Mouse (Mus musculus) urinary bladder, postnatal 25 days (tissue): ENCODE data around the gene Cisd1.
A peak's percentile ranks its signal among the peaks of the same experiment; 100 is the strongest.

Source experiments
- DNase-seq: peaks from one replicate; pipeline ENCODE4 v3.0.0; 2022; ENCODE audit warnings: low spot score

Gene Cisd1

GRCm38 (mm10) chr10:71348637-71349280 is 4.0 kb upstream of the Cisd1 start:
- DNase-seq = no peak

DNA sequence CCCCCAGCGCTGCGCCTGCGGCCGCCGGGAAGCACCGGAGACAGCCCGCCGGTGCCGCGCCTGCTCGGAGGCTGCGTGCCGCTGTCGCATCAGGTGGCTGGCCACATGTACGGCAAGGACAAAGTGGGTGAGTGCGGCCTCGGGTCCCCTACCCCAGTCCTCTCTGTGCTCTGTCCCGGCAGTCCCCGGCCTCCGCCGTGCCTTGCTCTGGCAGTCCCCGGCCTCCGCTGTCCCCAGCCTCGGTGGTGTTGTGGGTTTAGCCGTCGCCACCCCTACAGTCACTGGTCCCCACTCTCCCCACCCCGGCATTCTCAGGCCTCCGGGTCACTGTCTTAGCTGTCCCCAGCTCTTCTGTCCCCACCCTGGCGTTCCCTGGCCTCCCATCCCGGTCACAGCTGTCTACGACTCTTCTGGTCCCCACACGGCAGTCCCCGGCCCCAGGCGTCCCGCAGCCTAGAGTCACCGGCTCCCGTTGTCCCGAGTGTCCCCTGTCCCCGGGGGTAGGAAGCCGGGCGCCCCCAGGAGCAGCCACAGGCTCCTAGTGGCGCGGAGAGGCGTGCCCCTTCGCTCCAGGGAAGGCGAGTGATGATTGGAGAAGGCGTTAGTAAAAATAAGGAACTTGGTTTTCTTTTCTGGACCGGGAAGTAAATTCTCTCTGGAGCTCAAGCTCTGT is 3.3 kb upstream of the Cisd1 start:
- peak; percentile 33 for DNase-seq

- DNase-seq = peak; percentile 100
Measured at GRCm38 (mm10) chr10:71347509-71347949, 2.8 kb upstream of the Cisd1 start, which contains the start of gene Ipmk. Gene Ipmk (plus strand): TSS chr10:71347763.

DNA sequence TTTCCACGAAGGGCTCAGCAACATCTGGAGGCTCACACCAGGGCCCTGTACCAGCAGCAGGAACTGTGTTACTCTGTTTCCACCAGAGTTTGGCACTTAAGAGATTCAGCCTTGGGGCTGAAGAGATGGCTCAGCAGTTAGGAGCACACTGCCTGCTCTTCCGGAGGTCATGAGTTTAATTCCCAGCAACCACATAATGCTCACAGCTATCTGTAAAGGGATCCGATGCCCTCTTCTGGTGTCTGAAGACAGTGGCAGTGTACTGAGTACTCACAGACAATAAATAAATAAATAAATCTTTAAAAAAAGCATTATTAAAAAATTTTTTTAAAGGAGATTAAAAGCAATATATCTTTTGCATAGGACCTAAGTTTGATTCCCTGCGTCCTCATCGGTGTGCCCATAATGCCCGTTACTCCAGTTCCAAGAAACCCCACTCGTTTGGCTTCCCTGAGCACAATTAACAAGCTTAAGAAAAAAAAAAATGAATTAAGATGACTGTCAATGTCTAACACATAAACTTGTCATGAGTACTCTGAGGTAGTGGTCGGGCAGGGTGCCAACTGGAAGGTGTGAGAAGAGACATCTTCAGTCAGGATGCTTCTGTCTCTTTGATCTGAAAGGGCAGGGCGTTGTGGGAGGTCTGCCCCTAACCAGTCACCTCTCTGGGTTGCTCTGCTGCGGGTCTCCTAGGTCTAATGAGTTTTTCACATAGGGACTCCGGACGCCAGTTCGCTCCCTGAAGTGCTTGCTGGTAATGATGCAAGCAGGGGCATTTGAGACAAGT is 2.2 kb upstream of the Cisd1 start:
- DNase-seq = no peak

GRCm38 (mm10) chr10:71346106-71346505 is 1.4 kb upstream of the Cisd1 start:
- DNase-seq = no peak

GRCm38 (mm10) chr10:71343567-71344265 is 1.0 kb downstream of the Cisd1 start:
- DNase-seq = no peak

DNA sequence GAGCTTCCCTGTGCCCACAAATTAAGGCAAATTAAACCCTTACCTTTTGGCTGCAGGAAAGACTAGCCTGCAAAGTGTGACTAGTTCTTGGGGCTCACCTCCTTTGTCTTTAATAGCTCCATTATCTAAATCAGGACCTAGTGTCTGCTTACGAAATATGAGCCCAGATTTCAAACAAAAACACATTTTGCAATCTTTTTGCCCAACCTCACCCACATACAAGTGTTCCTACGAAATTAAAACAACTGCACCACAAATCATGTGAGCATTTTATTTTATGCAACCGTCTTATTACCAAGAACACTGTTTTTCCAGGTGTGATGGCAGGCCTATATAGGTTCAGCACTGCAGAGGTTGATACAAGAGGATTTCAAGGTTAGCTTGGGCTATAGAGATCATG is 1.6 kb downstream of the Cisd1 start:
- no peak for DNase-seq

GRCm38 (mm10) chr10:71342030-71342805 is 2.5 kb downstream of the Cisd1 start:
- no peak for DNase-seq

- DNase-seq = no peak
Measured at GRCm38 (mm10) chr10:71341290-71341689, 3.5 kb downstream of the Cisd1 start.

DNA sequence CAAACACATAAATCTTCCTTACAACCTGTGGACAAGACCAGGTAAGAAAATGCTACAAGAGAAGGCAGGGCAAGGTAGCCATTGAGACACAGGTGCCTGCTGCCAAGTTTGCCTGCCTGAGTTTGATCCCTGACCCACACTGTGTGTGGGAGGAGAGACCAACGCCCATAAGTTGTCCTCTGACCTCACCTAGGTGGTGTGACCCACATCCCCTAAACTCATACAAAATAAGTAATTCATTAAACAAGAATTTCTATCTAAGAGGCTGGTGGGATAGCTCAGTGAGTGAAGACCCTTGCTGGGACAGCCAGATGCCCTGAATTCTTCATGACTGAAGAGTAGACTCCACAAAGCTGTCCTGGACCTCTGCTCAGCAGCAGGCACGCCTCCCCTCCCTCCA is 4.6 kb downstream of the Cisd1 start:
- DNase-seq = no peak

DNA sequence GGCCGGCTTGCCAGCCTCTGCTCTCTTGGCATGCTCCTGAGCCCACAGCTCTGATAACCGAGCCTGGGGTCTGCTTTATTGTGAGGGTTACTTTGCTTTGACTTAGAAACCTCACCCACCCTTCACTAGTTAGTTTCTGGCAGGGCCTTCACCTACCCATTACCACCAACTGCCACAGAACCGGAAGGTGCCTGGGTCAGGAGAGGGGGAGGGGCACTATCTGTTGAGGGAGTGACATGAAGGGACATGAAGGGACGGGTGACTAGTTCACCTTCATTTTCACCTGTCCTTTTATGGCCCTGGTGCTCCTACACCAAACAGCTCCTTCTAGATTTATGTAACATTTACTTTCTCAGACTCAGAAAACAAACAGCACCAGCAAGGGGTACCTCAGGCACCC is 5.3 kb downstream of the Cisd1 start:
- DNase-seq = no peak

DNA sequence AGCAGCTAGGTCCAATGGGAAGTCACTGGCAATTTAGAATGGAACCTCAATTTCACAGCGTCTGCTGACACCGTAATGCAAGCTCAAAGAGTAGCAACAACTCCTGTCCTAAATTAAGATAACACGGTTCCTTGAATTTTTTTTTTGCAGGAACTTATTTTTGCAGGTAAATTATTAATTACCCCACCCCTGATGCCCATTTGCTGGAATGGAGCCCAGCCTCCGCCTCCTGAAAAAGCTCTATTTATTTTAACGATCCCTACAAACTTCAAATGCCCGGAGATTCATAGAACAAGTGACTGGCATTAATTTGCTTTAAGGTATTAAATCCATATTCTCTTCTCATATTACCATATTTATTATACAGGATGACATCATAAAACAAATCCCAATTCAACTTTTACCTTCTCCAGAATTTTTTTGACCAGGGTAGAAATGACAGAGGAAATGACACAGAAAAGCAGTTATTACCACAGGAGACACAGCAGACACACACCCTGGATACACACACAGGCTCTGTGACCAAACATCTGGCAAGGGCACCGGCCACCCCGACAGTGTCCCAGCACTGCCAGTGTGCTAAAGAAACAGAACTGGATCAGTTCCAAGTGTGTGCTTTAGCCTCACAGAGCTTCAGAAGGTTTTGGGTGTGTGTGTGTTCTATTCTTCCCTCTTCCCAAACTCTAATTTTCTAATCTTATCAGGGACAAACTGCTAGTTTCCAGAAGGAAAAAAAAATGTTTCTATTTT is 6.4 kb downstream of the Cisd1 start:
- no peak for DNase-seq

DNA sequence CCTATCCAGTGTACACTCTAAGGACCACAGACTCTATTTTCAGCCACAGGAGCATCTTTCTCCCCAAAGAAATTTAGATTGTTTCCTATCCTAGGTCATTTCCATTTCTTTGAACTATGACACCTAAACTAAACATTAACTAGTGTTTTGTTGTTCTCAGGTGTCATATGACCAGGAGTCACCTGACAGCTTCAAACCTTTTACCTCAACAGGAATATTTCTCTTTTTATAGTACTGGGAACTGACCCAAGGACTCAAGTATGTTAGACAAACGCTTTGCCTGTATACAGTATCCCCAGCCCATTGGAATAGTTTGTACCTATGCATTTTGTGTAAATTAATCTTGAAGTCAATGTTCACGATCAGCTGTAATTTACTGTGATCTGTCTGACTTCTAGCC is 7.0 kb downstream of the Cisd1 start:
- no peak for DNase-seq

DNA sequence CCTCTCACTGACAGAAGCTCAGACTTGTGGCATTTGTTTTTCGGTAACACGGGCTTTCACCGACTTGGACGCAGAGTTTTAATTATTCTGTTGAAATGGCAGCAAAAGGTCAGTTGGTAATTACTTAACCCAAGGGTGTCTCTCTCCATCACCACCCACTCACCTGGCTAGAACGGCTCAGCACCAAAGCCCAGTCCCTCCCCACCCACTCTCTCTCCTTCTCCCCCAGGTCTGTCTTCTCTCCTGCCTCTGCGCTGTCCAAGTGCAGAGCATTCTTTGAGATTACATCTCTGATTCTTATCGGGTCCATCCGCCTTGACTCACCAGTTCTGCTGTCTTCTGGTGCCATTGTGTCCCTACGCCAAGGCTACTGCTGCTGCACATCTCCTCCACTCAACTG is 11.9 kb downstream of the Cisd1 start:
- DNase-seq = no peak

- DNase-seq = no peak
Measured at GRCm38 (mm10) chr10:71332376-71332775, 12.4 kb downstream of the Cisd1 start.

DNA sequence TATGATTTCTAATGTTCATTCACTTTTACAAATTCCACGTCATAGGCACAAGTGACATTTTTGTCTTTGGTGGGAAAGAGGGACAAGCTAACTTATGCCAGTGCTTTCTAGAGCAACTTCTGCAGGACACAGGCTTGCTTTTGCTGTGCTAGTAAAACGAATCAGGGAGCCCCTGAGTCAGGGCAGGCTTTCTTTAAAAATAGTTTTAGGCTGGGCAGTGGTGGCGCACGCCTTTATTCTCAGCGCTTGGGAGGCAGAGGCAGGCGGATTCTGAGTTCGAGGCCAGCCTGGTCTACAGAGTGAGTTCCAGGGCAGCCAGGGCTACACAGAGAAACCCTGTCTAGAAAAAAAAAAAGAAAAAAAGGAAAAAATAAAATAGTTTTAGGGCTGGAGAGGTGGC is 12.8 kb downstream of the Cisd1 start:
- DNase-seq = no peak

- DNase-seq = no peak
Measured at GRCm38 (mm10) chr10:71330070-71330469, 14.7 kb downstream of the Cisd1 start.

DNA sequence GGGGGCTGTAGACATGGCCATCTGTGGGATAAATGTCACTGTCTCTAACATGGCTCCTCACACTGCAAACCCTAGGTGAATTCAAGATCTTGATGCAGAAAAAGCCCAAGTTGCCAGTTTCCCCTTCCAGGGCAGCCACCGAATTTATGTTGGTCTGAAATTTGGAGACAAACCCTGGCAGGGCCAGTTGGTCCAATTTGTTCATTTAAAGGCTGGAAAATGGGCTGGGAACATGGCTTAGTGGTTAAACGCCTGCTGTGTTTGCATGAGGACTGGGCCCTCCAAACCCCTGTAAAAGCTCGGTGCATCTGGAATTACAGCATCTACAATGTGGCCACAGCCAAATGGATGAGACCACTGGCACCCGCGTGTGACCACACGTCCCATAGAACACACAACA is 15.5 kb downstream of the Cisd1 start:
- DNase-seq = no peak

- DNase-seq = no peak
Measured at GRCm38 (mm10) chr10:71328870-71329269, 15.9 kb downstream of the Cisd1 start.

- no peak for DNase-seq
Measured at GRCm38 (mm10) chr10:71328382-71328781, 16.4 kb downstream of the Cisd1 start.

DNA sequence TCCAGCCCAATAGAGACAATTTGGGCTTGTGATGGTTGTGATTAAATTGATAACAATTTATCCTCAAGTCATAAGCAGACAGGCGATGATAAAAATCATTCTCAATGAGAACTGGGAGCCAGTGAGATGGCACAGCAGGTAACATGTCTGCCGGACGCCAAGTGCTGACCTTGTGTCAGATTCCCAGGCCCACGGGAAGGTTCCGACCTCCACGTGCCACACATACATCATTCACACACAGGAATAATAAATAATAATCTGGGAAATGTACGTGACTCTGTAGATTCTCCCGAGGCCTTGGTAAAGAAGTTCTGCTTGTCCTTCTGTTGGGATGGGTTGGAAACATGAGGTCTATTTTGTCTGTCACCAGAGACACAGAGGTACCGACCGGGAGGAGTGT is 17.4 kb downstream of the Cisd1 start:
- no peak for DNase-seq
